Mouse (Mus musculus): ENCODE data around the gene Gm2244.
"Not testable (repeated sequence)": the region's sequence is repeated elsewhere in the genome, so short reads cannot be mapped to it uniquely, and the experiment has no call there.

Gm2244 gene

DNA sequence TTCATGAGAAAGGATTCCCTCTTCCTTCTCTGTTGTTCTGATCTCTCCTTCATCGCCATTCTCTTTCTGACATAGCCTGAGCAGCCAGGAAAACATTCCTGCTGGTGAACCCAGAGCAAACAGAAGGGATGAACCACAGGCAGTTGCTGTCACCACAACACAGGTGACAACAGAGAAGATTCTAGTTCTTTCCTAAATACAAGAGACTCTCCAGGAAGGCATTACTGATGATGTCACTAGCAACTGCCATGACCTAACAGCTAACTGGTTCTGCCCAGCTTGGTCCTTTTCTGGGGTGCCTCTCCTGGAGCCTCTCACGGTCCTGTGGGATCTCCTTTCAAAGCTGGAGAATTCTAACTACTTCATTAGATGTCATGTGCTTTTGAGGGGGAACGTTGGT is at the start of gene Gm2244:
Gene Gm2244 (minus strand): TSS at position 101 of the 400 bp plus-strand sequence.
- DNase-seq: not testable (repeated sequence)

DNA sequence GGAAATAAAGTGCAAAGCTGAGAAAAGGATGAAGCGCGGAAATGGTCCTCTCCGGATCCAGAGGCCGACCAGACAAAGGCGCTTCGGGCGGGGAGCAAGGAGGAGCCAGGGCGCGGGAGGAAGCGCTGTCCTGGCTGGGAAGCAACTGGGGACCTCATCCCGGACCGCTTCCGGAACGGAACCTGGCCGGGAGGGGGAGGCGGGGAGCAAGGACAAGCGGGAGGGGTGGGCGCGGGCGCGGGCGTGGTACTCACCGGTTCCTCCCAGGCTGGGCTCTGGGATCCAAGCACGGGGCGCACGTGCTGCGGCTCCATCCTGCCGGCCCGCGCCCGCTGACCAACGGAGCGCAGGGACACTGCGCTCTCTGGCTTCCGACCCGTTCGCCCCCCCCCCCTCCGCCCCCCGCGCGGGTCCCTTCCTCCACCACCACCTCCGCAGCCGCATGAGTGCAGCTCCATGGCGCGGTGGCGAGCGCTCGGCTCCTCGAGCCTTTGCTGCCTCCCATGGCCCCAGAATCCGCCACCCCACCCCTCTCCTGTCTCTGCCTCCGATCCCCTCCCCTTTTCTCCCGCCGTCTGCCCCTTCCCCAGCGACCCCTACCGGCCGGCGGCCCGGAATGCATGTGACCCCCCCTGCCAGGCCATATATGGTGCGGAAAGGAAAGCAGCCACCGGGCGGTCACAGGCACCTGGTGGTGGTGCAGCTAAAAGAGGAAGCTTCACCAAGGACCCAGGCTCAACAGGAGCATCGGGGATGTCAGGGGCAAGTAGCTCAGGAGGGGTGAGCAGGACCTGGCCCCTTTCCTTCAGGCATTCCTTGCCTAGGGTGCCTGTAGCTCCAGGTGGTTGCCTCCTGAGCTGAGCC is 35.3 kb upstream of the Gm2244 start, which contains the start of gene Gm2237:
Gene Gm2237 (minus strand): TSS at position 332 of the 864 bp plus-strand sequence.
- peak; percentile 53 to 73 for DNase-seq
